Mouse (Mus musculus) heart, adult 8-10 months (tissue): ENCODE measurements around the gene Opcml. TPM values are rescaled to one million over a fixed set of nuclear protein-coding genes. Genes with fewer than 3 reads are reported as not detected.

ENCODE experiments used
- DNase-seq: peaks from one replicate; pipeline ENCODE4 v3.0.0; 2022; ENCODE audit warnings: low spot score
- total RNA-seq, 4 experiments: library from RNA; stranded (reverse); gene quantifications; 2 replicates each; pipeline ENCODE4 v1.2.4; 2022

Gene Opcml
- total RNA-seq, 4 experiments from 2014 or later, result 0.87 to 1.2 (median 1.1) TPM

DNA sequence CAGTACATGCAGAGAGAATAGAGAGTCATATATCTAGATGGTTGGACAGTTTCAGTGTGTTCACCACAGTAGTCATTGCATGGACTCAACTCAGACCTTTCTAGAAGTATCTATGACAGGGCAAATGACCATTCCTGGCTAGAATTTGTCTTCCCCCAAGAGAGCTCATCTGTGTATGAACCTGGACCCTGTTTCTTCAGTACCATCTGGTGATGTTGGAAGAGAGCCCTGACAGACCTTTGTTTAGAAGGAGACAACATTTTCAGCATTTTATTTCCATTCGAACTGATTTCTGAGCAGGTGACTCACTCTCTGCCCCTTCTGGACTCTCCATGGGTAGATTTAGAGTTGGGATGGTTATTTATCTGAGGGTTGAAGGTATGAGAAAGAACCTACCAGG is 827.1 kb downstream of the Opcml start:
- no peak for DNase-seq

- DNase-seq, result no peak
Observed at GRCm38 (mm10) chr9:28618186-28618892, 827.8 kb downstream of the Opcml start.

DNA sequence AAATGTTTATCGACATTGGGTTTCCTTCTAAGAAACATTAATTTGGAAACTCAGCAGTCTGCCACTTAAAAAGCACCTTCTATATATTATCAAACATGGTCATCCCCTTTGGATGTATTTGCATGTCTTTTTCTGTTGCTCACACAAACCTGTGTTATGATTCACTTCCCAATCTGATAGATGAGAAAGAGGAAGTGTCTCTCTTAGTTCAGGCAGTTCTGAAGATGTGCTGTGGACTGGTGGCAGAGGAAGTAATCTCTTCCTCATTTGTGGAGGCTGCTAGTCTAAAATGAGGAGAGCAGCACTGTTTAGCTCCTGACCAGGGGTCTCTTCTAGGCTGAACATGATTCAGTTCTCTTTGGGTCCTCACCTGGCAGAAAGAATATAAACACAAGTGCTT is 831.4 kb downstream of the Opcml start:
- no peak for DNase-seq

DNA sequence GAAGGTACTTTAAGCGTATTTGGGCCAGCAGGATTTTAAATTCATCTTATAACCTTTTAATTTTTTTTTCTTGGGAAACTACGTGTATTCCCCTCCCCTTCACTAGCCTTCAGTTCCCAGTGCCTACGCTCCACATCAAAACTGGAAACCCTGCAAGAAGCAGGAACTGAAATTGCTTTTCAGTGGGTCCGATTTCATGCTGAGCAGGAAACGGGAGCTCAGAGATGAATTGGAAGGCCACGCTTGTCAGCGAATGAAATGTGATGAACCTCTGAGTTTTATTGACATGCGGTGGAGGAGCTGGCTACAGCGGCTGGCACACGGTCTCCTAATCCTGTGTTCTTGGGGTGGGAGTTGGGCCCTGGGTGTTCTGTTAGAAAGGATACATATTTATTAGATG is 834.3 kb downstream of the Opcml start:
- DNase-seq, result no peak

GRCm38 (mm10) chr9:28642766-28643165 is 852.2 kb downstream of the Opcml start:
- DNase-seq, result no peak

DNA sequence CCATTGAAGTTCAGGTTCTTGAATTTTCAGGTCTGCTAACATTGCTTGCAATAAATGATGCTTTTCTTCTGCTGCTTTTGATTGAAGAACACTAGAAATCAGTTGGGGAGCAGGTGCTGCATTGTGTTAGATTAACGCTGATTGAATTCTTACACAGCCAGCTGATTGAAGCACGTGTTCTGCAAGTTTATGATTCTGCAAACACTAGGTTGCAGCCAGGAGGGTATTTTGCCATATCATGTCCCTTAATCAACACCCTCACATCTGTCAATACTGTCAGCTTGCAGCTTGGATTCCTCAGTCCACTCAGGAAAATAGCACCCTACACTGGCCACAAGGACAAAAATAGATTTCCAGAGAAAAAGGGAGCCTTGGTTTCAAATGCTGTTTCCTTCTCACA is 853.5 kb downstream of the Opcml start:
- no peak for DNase-seq

DNA sequence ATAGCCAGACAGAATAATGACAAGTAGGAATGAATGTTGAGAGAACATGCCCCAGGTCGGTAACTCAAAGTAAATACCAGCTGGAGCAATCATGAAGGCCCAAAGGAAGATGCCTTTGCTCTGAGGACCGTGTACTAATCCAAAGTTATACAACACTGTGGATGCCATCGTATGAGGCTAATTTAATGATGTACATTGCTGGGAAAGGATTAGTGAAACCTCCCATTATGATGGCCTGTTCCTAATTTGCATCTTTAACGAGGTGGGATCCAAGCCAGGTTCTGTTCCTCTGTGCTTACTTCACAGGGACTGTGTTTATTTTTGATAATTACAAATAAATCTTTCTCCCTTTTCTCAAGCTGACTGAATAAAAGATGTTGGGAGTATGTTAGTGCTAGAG is 859.5 kb downstream of the Opcml start:
- DNase-seq, result no peak

- DNase-seq, result no peak
Observed at GRCm38 (mm10) chr9:28659996-28660395, 869.4 kb downstream of the Opcml start.

DNA sequence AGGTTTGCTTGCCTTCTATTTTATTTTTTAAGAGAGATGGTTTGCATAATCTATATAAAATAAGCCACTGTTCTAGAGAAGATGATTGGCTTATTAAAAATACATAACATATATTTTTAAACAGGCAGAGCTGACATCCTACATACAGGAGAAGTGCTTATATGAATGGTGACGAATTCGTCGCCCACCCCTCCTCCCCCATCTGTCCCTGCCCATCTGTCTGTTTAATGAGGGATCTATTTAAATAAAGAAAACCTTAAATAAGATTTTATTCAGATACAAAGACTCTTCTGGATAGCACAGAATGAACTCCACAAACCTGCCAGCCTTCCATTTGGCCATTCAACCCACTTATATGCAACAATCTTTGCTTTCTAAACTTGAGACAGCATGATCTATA is 872.3 kb downstream of the Opcml start:
- no peak for DNase-seq

- no peak for DNase-seq
Observed at GRCm38 (mm10) chr9:28680309-28680708, 889.7 kb downstream of the Opcml start.

GRCm38 (mm10) chr9:28681252-28682037 is 890.9 kb downstream of the Opcml start:
- no peak for DNase-seq

DNA sequence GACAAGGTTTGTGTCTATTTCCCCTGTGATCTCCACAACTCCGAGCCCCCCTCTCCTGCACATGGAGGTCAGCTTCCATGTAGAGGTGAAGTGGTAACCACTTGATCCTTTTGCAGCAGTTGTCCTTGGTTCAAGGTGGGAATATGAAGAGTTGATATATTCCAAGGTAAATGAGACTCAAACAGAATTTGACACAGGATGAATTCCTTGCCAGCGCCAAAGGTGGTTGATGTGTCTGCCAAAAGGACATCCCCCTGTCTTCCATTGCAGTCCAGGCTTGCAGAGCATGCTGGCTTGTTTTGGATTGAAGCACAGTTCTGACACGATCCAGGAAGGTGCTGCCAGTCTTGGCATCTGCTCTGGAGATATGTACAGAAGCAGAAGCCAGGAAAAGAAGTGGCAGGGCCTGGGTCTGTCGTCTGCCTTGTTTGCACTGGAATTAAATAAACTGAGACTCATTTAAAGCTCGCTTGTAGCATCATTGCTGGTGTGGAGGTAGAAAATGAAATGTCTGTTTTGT is 893.4 kb downstream of the Opcml start:
- no peak for DNase-seq

GRCm38 (mm10) chr9:28686942-28687611 is 896.5 kb downstream of the Opcml start:
- no peak for DNase-seq

DNA sequence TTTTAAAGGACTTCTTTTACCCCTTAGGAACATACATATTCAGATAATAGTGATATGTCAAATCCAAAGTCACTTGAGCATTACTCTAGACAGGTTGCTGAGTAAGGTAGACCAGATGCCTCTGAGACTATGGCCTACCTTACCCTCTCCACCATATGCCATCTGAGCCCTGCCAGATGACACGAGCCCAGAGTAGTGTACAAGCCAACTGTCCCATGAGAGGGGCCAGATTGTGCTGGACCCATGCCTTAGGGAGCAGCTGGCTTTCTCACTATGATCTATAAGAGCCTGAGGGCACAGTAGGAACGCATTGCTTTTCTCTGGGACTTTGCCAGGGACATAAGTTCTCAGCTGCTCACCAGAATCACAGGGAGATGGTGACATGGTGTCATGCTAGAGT is 899.6 kb downstream of the Opcml start:
- DNase-seq, result no peak

DNA sequence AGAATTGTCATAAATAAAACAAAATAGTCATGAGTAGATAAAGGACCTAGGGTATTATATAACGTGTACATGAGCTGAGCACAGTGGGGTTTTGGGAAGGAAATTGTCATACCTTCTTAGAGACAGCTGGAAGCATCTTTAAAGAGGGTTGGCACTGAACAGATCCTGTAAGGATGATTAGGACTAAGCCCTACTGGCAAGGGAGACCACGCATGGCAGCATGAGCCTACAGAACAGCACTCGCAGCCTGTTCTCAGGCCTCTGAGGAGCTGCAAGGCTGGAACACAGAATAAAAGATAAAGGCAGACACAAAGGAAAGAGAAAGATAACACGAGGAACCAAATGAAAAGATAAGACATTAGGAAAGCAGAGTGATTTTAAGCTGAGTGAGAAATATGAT is 915.2 kb downstream of the Opcml start:
- no peak for DNase-seq

- DNase-seq, result no peak
Observed at GRCm38 (mm10) chr9:28714544-28714943, 924.0 kb downstream of the Opcml start.

DNA sequence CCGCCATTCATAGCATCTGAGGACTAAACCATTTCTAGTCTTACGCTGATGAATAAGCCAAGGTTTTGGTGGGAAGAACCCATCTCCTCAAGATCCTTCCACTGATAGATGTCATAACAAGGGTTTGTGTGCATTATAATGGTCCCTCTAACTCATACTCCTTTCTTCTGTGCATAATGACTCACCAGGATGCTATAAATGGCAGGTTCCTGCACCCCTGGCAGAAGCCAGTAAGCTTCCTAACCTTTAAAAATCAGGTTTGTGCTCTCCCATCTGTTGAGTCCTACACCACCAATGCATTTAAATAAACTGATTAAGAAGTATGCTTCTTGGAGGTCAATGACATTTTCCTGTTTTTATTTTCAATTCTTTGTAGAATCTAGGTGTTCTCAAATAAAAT is 929.6 kb downstream of the Opcml start:
- no peak for DNase-seq

DNA sequence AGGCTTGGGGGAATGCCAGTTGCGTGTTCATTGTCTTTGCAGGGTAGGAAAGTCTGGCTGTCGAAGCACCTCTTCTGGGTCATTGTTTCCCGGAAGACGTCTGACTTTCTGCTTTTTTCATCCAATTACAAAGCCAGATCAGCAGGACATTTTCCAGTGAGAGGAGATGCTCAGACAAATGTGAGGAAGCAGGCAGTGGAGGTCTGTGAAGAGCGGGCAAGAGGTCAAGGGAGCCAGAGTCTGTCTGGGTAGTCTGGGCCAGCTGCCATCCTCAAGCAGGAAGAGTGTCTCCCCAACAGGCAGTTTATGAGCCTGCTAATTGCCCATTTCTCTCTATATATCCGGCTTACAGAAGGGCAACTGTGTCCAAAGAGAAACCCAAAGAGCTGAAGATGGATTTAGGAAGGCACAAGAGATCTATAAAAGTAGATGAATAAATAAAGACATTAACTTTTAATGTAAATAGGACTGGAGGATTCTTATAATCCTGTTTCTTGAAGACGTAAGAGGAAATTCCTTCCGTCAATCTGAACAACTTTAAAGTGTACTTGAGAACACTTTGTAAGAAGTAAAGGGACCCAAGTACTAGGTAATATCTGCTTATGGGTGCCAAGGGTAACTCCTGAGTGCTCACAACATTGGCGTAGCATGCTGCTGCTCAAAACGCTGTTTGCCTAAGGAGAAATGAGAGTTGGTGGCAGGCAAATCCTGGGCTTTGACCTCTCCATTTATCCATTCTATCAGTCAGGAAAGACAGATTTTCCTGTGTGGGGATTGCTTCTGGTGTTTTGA is 941.4 kb downstream of the Opcml start:
- DNase-seq, result no peak

- DNase-seq, result no peak
Observed at GRCm38 (mm10) chr9:28737955-28738354, 947.4 kb downstream of the Opcml start.

GRCm38 (mm10) chr9:28738451-28738860 is 947.9 kb downstream of the Opcml start:
- DNase-seq, result no peak

DNA sequence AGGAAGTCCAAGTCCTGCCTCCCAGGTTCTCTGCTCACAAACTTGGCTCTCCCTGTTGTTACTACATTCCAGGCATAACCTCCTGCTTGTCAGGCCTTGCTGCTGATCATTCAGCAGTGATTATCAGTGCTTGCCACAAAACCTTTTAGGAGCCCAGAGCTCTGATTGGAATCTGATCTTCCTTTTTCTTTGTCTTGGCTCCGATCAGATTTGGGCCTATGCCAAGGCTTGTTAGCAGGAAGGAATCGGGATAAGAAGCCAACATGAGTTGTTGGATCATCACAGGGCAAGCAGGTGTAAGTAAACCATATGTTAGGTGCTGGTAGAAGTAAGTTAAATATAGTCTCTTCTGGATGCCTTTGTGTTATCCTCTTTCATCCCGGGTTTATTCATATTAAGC is 954.2 kb downstream of the Opcml start:
- DNase-seq, result no peak

- no peak for DNase-seq
Observed at GRCm38 (mm10) chr9:28748902-28749301, 958.3 kb downstream of the Opcml start.
